Mouse (Mus musculus) limb, embryonic 14.5 days (tissue): Measurements from ENCODE around the gene Kirrel3. TPM values are rescaled to one million over a fixed set of nuclear protein-coding genes. Genes with fewer than 3 reads are reported as not detected.
A peak's percentile ranks its signal among the peaks of the same experiment; 100 is the strongest.

ENCODE experiments used
- ATAC-seq: fragments of 200-750 bp; cut with Nextera tagmentation; 2 replicates; pipeline ENCODE4 v1.8.0; 2017; ENCODE audit warnings: low read depth, moderate number of reproducible peaks, moderate TSS enrichment; ENCODE audit not compliant: low FRiP score
- DNase-seq: peaks from one replicate; pipeline ENCODE4 v3.0.0-alpha.2; 2015; ENCODE audit warnings: low spot score
- H3K27ac ChIP-seq: fragments of 300-500 bp; sonication (generic); replicated peaks from 2 replicates; pipeline ENCODE4 v1.5.1; 2014; ENCODE audit warnings: low read depth, mild to moderate bottlenecking, low read length, moderate library complexity, mixed read lengths
- H3K27me3 ChIP-seq: fragments of 300-500 bp; sonication (generic); 2 replicates; pipeline ENCODE4 v1.6.1; 2014; ENCODE audit warnings: low read length, mixed read lengths; ENCODE audit not compliant: control insufficient read depth, insufficient read depth
- H3K36me3 ChIP-seq: fragments of 300-500 bp; sonication (generic); 2 replicates; pipeline ENCODE4 v1.6.1; 2014; ENCODE audit warnings: mild to moderate bottlenecking, low read length, moderate library complexity, mixed read lengths; ENCODE audit not compliant: control insufficient read depth, insufficient read depth
- H3K4me1 ChIP-seq: fragments of 300-500 bp; sonication (generic); 2 replicates; pipeline ENCODE4 v1.6.1; 2014; ENCODE audit warnings: antibody characterized with exemption, low read length, mixed read lengths; ENCODE audit not compliant: control insufficient read depth, insufficient read depth
- H3K4me2 ChIP-seq: fragments of 300-500 bp; sonication (generic); replicated peaks from 2 replicates; pipeline ENCODE4 v1.6.1; 2014; ENCODE audit warnings: low read depth, mild to moderate bottlenecking, low read length, moderate library complexity; ENCODE audit not compliant: severe bottlenecking
- H3K4me3 ChIP-seq: fragments of 300-500 bp; sonication (generic); replicated peaks from 2 replicates; pipeline ENCODE4 v1.5.1; 2014; ENCODE audit warnings: low read length
- H3K9ac ChIP-seq: fragments of 300-500 bp; sonication (generic); 2 replicates; pipeline ENCODE4 v1.6.1; 2014; ENCODE audit warnings: mild to moderate bottlenecking, low read depth, low read length, moderate library complexity; ENCODE audit not compliant: severe bottlenecking
- H3K9me3 ChIP-seq: fragments of 300-500 bp; sonication (generic); 2 replicates; pipeline ENCODE4 v1.6.1; 2016; ENCODE audit warnings: low read length; ENCODE audit not compliant: control insufficient read depth
- POLR2A ChIP-seq: fragments of 200-500 bp; IDR thresholded peaks from 2 replicates; pipeline ENCODE4 v1.8.0; 2012; ENCODE audit warnings: inconsistent platforms, mild to moderate bottlenecking, moderate library complexity, borderline replicate concordance; ENCODE audit not compliant: insufficient read depth, insufficient read length; ENCODE audit errors: extremely low read depth
- WGBS: fragments of 180-500 bp; shearing (Covaris S2); extraction: QIAGEN DNeasy Blood & Tissue Kit; methylation state at CpG from one replicate; pipeline ENCODE4 v1.1.7; 2014; 5-methylcytosine and 5-hydroxymethylcytosine counted together
- polyA plus RNA-seq, 2 experiments: library from polyadenylated mRNA; depleted of rRNA in 1 of 2; stranded (reverse) in 1 of 2; unstranded in 1 of 2; fragments of >200 nt; fragmentation: Nextera tagmentation in 1 of 2; extraction: Ambion mirVana in 1 of 2; gene quantifications; 2 replicates each; pipeline versions ENCODE4 v1.2.1 to v1.2.3; 2012 to 2014

The Kirrel3 gene
- polyA plus RNA-seq, 2 experiments, result 10.1 to 14.6 TPM

GRCm38 (mm10) chr9:34489316-34489710 lies 3.6 kb downstream of the Kirrel3 start:
- Histone ChIP-seq H3K9ac (peak overlapping the region; percentile 70), H3K4me2 (peak overlapping the region; percentile 81), H3K9me3 (no peaks in the 10 kb centered on the region), H3K36me3 (no peaks in the 10 kb centered on the region), H3K4me3 (peak overlapping the region; percentile 67), H3K4me1 (peaks cover 17% of the 10 kb centered on the region), H3K27ac (no peak overlapping the region), H3K27me3 (peaks cover 41% of the 10 kb centered on the region; the same call in 1 of the 2 replicates)
- TF ChIP-seq POLR2A, result no peak
- 2% methylated on average over 13 of the region's 13 CpGs for WGBS
- ATAC-seq (no peak), DNase-seq (no peak)

- Histone ChIP-seq H3K9ac (peak overlapping the region; percentile 70; the same call in 1 of the 2 replicates), H3K9me3 (no peaks in the 10 kb centered on the region), H3K27me3 (peaks cover 41% of the 10 kb centered on the region; the same call in 1 of the 2 replicates), H3K4me2 (peak overlapping the region; percentile 81), H3K4me3 (peak overlapping the region; percentile 67), H3K36me3 (no peaks in the 10 kb centered on the region), H3K4me1 (peaks cover 14% of the 10 kb centered on the region), H3K27ac (no peak overlapping the region)
- DNase-seq, result no peak
- TF ChIP-seq POLR2A, result no peak
- no peak for ATAC-seq
- 19% methylated on average over 5 of the region's 5 CpGs for WGBS
These were observed 4.1 kb downstream of the Kirrel3 start for GRCm38 (mm10) chr9:34489760-34490159.

GRCm38 (mm10) chr9:34492121-34492520 lies 6.4 kb downstream of the Kirrel3 start:
- peaks cover 32% of the 10 kb centered on the region; the same call in 1 of the 2 replicates for H3K27me3 ChIP-seq

GRCm38 (mm10) chr9:34493571-34493970 lies 7.9 kb downstream of the Kirrel3 start:
- H3K9ac ChIP-seq, result no peak overlapping the region
- WGBS, result 34% methylated on average over 2 of the region's 2 CpGs
- H3K4me1 ChIP-seq, result no peaks in the 10 kb centered on the region
- H3K4me2 ChIP-seq, result no peak overlapping the region
- no peak for TF ChIP-seq POLR2A
- no peaks in the 10 kb centered on the region for H3K9me3 ChIP-seq
- ATAC-seq (no peak), DNase-seq (no peak)
- H3K27me3 ChIP-seq, result peaks cover 21% of the 10 kb centered on the region; the same call in 1 of the 2 replicates
- no peak overlapping the region for H3K27ac ChIP-seq
- no peak overlapping the region for H3K4me3 ChIP-seq
- no peaks in the 10 kb centered on the region for H3K36me3 ChIP-seq

More at GRCm38 (mm10) chr9:34492121-34492520, 6.4 kb downstream of the Kirrel3 start:
- TF ChIP-seq POLR2A, result no peak
- no peaks in the 10 kb centered on the region for H3K36me3 ChIP-seq
- WGBS, result 57% methylated on average over 3 of the region's 3 CpGs
- no peak overlapping the region for H3K4me2 ChIP-seq
- H3K27ac ChIP-seq, result no peak overlapping the region
- DNase-seq, result no peak
- H3K9me3 ChIP-seq, result no peaks in the 10 kb centered on the region
- no peak overlapping the region for H3K4me3 ChIP-seq
- H3K4me1 ChIP-seq, result no peaks in the 10 kb centered on the region
- no peak overlapping the region for H3K9ac ChIP-seq
- ATAC-seq, result no peak

GRCm38 (mm10) chr9:34498126-34498525 lies 12.4 kb downstream of the Kirrel3 start:
- Histone ChIP-seq H3K36me3 (no peaks in the 10 kb centered on the region), H3K4me2 (no peak overlapping the region), H3K9ac (no peak overlapping the region), H3K27ac (no peak overlapping the region), H3K27me3 (no peaks in the 10 kb centered on the region), H3K4me1 (no peaks in the 10 kb centered on the region), H3K9me3 (no peaks in the 10 kb centered on the region), H3K4me3 (no peak overlapping the region)
- no peak for ATAC-seq
- WGBS, result 89% methylated on average over 2 of the region's 2 CpGs
- no peak for TF ChIP-seq POLR2A
- DNase-seq, result no peak

- Histone ChIP-seq H3K9me3 (no peaks in the 10 kb centered on the region), H3K36me3 (no peaks in the 10 kb centered on the region), H3K27me3 (no peaks in the 10 kb centered on the region), H3K9ac (no peak overlapping the region), H3K4me3 (no peak overlapping the region), H3K4me1 (no peaks in the 10 kb centered on the region), H3K4me2 (no peak overlapping the region), H3K27ac (no peak overlapping the region)
- peak; percentile 63; the same call in 1 of the 2 replicates for ATAC-seq
- 7% methylated on average over 5 of the region's 5 CpGs for WGBS
- TF ChIP-seq POLR2A, result no peak
- DNase-seq, result peak; percentile 71
These were observed 13.0 kb downstream of the Kirrel3 start for GRCm38 (mm10) chr9:34498651-34499050.
